Mouse (Mus musculus) gastrocnemius, adult 18-20 months (tissue): ENCODE measurements around the gene Ifng. TPM values are rescaled to one million over a fixed set of nuclear protein-coding genes. Genes with fewer than 3 reads are reported as not detected.
"Not testable (repeated sequence)": the region's sequence is repeated elsewhere in the genome, so short reads cannot be mapped to it uniquely, and the experiment has no call there.

Source experiments
- DNase-seq: peaks from one replicate; pipeline ENCODE4 v3.0.0; 2021; ENCODE audit warnings: low spot score
- long read RNA-seq, 2 experiments: library from polyadenylated mRNA; stranded (forward); transcript quantifications; one replicate each; pipeline ENCODE4 v2.0.0; 2021
- total RNA-seq, 2 experiments: library from RNA; stranded (reverse); gene quantifications; 2 replicates each; pipeline ENCODE4 v1.2.3; 2021

Gene Ifng
- not detected for total RNA-seq
- long read RNA-seq, experiment 1 = 0 reads
- long read RNA-seq, experiment 2 = 0 reads

DNA sequence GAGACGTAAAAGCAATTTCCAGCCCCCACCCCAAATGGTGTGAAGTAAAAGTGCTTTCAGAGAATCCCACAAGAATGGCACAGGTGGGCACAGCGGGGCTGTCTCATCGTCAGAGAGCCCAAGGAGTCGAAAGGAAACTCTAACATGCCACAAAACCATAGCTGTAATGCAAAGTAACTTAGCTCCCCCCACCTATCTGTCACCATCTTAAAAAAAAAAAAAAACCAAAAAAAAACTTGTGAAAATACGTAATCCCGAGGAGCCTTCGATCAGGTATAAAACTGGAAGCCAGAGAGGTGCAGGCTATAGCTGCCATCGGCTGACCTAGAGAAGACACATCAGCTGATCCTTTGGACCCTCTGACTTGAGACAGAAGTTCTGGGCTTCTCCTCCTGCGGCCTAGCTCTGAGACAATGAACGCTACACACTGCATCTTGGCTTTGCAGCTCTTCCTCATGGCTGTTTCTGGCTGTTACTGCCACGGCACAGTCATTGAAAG is at the start of gene Ifng:
Ifng (plus strand) TSS at position 305 of the 499 bp plus-strand sequence.
- no peak for DNase-seq

DNA sequence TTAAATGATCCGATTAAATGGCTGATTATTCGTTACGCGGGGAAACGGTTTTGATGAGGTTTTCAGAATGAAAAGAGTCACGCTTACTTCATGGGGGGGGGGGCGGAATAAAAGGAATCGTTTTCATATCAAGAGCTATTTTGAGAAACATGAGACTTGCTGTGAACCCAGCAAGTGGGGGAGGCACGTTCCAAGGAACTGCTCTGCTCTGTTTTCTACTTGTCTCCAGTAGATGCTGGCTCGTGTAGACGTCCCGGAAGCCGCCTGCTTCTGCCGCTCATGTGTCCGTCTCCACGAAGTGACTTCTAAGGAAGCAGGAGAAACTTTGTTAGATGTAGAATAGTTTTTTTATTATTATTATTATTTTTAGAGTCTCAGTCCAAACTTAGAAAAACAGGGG is 40.9 kb upstream of the Ifng start:
- DNase-seq = no peak

DNA sequence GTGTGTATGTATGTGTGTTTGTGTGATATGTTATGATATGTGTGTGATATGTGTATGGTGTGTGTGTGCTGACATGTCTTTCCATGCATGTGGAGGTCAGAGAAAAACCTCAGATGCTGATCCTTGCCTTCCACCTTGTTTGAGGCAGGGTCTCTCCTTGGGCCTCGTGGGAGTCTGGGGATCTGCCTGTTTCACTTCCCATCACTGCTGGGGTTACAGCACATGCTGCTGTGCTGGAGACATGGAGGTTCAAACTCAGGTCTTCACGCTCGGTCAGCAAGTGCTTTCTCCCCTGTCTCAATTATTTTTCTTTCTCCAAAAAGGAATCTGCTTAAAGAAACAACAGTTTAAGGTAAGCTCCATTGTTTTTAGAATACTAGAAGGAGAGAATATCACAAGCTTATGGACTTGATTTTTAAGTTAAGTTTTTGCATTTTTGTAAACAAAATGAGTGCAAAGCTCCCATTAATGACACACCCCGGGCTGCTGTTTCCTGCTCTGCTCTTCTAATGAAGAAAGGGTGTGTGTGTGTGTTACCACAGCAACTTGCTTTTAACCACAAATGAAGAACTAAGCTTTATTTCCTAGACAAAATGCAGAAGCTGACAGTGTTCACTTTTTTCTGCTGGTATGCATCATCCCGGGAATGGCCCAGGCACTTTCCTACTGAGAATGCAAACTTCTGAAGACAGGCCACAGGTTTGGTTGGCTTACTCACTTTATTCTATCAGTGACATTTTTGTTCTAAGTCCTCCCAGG is 34.2 kb upstream of the Ifng start:
- no peak for DNase-seq

DNA sequence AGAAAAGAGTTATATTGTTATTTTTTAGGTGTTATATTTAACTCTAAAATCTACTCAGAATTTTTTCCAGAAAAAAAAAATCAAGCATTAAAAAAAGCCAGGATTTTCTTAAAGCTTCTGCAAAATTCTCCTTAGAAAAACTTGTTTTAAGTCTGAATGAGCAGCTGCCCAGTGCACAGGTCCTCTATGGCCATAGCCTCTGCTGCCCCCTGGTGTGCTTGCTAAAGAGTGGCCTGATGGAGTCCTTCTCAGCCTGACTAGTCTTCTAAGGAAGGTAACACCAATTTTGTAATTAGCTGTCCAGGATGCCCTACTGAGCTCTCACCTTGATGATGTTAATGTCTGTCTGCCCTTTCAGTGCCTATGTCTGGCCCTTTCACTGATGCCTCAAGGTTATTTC is 29.5 kb upstream of the Ifng start:
- no peak for DNase-seq

DNA sequence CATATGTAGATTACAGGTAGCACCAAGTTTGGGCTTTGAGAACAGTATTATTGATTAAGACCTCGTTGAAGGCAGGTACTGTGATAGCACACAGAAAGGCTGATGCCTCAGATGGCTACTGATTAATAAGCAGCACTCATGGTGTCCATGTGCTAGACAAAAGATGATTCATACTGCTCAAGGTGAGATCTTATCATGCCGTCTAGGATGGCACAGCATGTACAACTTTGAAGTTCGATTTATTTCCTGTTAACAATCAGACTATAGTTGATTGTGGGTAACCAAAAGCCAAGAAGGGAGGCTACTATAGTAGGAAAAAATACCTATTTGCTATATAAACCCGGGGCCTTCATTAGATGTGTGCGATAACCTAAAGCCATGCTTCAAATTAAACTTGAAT is 28.1 kb upstream of the Ifng start:
- no peak for DNase-seq

DNA sequence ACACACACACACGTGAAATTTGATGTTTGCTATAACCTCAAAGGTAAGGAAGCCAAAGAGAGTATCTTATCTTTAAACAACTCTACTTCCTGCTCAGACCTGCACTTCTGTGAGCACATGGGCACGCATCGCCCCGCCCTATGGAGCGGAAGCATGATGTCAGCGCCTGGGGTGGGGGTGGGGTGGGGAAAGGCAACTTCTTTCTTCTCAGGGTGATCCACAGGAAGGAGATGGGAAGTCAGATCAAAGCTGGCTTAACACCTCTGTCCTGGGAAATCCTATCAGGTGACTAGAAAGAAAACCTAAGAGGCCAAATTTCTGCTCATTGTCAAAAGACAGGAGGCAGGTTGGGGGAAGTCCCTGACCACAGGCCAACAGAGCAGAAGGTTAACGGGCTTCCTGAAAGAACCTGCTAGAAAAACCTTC is 21.8 kb upstream of the Ifng start:
- no peak for DNase-seq

DNA sequence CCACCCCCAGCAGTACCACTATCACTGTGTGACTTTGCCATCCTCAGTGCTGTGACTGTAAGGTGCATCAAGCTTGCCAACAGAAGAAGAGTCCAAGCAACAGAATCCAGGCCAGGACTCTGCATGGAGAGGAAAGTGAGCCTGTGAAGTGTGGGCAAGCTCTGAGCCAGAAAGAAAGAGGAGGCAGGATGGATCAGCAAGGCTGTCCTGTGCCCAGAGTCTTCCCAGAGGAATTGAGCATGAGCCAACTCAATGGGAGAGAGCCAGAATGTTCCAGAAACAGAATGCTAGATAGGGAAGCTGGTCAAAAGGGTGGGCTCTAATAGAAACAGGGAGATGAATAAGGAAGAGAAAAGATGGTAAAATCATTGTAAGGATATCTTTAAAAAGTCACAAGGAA is 19.9 kb upstream of the Ifng start:
- no peak for DNase-seq

DNA sequence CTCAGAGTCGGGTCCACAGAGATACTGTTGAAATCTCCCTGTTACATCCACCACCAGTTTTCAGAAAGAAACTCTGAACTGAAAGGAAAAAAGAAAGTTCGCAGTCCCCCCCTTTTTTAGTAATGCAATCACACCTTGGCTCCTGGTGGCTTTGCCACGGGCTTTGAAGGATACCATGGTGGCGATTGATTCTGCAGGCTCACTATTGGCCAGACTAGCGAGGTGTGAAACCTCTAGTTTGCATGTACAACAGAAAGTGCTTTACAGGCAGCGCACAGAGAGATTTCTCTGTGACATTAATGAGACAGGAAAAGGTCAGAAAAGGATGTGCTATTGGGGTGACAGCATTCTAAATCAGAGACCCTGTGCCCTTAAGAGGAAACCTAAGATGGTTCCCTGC is 5.3 kb upstream of the Ifng start:
- DNase-seq = no peak

DNA sequence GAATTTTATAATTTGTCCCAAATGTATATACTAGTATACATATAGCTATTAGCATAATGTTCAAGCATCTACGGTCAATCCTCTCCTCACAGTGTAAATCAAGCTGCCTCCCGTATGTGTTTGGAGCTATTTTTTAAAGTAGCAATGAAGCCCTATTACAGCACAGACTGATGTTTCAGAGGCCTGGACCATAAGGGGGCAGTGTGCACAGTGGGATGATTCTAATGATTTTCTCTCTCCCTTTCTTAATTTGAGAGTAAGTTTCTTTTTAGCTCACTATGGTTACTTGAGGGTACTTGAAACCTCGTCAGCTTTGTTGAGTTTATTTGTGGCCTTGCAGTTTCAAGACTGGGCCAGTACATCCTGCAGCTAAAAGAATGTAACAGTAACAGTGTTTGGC is 1.1 kb downstream of the Ifng start:
- DNase-seq = peak; percentile 34

DNA sequence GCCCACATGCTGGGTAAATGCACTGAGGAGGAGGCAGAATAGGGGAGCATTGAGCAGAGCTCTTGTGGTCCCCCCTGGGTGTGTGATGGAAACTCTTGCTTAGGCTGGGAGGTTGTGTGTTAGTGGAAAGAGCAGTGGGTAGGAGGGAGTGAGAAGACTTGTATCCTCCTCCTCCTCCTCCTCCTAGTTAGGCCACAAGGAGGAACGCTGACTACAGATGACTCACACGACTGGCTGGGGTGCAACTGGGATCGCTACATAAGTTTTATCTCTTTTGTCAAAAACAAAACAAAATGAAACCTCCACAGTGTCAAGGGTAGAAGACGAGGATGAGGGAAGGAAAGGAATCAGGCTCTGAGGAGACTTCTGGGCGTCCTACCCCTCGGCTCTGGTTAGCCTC is 2.2 kb downstream of the Ifng start:
- no peak for DNase-seq

DNA sequence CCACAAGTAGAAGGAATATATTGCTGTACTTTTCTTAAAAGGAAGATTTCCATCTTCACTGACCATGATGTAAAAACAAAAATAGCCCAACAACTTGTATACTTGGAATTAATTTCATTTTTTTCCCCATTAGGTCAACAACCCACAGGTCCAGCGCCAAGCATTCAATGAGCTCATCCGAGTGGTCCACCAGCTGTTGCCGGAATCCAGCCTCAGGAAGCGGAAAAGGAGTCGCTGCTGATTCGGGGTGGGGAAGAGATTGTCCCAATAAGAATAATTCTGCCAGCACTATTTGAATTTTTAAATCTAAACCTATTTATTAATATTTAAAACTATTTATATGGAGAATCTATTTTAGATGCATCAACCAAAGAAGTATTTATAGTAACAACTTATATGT is 4.2 kb downstream of the Ifng start:
- no peak for DNase-seq

DNA sequence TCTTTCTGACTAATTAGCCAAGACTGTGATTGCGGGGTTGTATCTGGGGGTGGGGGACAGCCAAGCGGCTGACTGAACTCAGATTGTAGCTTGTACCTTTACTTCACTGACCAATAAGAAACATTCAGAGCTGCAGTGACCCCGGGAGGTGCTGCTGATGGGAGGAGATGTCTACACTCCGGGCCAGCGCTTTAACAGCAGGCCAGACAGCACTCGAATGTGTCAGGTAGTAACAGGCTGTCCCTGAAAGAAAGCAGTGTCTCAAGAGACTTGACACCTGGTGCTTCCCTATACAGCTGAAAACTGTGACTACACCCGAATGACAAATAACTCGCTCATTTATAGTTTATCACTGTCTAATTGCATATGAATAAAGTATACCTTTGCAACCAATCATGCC is 4.7 kb downstream of the Ifng start:
- no peak for DNase-seq

DNA sequence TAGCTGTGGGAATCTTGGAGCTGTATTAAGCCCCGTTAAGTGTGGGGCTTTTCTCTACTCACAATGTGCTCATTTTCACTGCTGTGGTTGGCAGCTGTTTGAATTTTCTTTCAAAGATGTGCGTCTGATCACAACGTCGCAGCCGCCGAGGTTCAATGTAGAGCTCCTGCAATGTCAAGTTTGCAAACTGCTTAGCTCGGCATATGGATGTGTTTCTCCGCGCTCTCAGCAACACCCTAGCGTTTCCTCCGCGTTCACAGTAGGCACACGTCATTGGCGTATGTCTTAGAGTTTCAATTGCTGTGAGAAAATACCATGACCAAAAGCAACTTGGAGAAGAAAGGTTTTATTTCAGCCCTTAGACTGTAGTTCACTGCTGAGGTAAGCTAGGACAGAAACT is 5.1 kb downstream of the Ifng start:
- DNase-seq = no peak

DNA sequence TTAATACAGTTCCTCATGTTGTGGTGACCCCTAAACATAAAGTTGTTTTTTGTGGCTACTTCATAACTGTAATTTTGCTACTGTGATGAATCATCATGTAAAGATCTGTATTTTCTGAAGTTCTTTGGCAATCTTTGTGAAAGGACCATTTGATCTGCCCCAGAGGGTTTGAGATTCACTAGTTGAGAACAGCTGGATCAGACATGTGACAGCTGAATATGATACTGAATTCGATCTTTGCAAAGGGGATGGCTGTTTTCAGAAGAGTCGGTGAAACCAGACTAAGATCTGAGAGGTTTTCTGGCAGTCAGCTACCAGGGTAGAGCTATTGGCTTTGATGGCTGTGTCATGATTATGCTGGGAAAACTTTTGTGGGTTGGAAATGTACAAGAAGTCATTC is 10.9 kb downstream of the Ifng start:
- no peak for DNase-seq

DNA sequence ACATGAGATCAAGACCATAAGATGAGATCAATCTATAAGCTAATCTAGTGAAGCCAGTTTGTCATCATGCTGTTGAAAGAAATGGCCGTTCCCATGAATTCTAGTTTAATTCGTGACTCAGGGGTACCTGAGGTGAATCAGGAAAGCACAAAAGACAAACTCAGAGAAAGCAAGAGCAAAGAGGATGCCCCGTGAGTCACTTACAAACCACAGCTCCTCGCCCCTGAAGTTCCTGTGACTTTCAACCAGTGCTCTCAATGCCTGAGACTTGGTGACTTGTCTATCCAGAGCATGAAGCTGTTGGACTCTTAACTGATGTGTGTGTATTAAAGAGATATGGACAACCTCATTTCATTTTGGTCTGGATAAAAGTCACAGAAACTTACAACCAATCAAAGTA is 17.9 kb downstream of the Ifng start:
- no peak for DNase-seq

DNA sequence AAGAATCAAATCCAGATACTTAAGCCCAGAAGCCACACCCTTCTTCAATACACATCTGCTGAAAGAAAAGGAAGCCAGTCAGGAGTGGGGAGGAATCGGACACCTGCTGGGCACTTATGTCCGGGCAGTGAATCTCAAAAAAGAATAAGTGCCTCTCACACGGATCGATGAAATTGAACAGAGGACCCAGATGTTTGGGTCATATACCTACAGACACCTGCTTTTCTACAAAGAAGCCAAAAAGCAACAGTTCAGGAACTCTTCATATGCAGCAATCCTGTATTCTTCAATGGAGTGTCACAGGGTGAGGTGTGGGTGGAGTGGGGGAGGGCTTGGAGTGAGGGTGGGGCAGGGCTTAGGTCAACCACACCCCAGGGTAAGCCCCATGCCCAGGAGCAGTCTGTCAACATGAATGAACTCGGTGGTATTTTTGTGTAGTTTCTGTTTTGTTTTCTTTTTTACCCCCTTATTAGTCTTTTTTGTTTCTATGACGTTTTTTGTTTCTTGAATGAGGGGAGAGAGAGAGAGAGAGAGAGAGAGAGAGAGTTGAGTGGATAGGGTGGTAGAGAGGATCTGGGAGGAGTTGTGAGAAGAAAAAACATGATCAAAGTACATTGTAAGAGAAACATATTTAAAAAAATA is 20.4 kb downstream of the Ifng start:
- no peak for DNase-seq

DNA sequence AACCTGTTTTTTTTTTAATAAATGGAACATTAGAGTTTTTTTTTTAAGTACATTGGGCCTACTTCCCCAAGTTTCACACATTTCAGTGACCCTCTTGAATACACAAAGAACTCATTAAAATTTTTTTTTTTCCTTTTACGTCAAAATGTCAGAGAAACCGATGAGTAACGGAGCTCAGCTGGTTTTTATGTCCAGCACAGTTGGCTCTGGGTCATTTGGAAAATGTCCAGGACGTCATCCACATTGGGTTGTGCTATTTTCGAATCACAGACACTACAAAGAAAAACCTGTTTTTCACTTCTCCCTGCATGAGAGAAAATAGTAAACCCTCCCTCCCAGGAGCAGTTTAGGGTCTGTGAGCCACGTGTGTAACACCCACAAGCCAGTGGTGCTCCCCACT is 25.6 kb downstream of the Ifng start:
- peak; percentile 19 for DNase-seq

DNA sequence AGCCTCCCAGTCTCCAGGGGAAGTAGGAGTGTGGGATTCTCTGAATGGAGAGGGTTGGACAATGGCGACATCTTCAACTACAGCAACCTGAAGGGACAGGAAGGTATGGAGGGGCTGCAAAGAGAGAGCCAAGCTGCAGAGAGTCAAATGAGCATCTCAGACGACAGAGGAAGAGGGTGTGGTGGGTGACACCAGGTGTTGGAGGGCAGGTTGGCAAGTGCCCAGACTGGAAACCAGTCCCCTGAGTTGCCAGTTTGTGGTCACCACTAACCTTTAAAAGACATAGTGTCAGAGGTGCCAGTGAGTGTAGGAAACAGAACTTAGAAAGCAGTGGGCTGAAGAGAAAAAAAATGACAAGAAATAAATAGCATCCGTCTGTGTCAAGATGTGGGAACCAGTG is 28.2 kb downstream of the Ifng start:
- DNase-seq = no peak

DNA sequence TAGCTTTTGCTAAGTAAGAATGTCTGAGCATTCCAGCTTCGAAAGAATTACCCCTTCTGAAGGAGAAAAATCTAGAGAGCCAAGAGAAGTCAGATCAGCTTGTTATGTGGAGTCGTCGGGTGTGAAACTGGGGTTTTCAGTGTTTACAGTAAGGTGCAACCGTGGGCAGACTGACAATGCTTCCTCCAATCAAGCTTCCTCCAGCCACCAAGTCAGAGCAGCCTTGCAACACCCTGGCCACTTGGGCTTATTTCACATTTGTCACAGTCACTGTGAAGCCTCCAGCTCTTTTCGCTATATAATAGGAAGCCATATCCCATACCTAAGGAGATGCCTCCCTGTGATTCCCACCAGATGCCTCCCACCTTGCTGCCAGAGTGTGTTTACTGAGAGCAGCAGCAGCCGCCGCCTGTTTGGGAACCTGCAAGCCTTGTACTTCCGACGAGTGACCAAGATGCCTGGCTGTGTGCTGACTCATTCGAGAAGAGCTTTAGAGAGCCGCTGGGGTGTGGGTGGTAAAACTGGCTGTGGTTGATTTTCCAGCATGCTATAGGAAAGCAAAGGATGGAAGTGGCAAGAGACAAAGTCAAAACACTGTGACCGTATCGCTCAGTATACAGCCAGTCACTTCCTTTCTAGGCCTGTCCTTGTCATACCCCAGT is 29.6 kb downstream of the Ifng start:
- DNase-seq = no peak

DNA sequence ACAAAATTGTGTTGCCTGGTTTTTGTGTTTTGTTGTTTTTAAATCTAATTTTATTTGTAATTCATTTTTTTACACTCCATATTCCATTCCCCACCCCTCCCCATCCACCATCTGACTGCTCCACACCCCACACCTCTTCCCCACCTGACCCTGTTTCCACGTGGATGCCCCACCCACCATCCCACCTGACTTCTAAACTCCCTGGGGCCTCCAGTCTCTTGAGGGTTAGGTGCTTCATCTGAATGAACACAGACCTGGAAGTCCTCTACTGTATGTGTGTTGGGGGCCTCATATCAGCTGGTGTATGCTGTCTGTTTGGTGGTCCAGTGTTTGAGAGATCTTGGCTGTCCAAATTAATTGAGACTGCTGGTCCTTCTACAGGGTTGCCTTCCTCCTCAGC is 32.0 kb downstream of the Ifng start:
- DNase-seq = not testable (repeated sequence)

DNA sequence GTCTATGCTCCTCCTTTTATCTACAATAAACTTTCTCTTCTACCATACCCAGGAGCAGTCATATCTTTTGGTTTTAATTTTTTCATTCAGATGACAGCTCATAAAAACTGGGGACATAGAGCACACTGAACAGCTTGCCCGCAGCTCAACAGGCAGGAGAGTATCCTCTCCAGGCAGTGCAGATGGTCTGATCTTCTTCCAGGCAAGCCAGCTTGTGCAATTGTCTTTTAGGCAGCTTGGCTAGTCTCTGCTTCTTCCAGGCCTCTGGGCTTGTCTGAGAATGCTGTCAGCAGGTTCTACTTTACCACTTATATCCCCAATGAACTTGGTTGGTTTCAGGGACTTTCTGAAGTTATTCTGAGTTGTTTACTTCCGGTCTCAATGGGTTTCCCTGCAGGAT is 35.9 kb downstream of the Ifng start:
- DNase-seq = no peak

DNA sequence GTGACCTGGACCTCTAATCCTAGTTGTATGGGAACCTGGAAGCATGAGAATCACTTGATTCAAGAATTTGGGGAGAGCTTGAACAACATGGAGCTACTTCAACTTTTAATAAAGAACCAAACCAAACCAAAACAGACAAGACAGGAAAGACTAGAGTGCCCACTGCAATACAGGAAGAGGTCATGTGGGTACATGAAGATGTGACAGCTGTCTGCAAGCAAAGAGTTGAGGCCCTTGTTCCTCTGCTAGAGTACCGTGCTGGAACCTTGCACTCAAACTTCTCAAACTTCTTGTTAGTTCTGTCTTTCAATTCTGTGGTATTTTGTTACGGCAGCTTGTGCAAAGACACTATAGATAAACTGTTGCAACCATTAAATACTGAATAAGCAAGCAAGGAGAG is 36.5 kb downstream of the Ifng start:
- DNase-seq = no peak

DNA sequence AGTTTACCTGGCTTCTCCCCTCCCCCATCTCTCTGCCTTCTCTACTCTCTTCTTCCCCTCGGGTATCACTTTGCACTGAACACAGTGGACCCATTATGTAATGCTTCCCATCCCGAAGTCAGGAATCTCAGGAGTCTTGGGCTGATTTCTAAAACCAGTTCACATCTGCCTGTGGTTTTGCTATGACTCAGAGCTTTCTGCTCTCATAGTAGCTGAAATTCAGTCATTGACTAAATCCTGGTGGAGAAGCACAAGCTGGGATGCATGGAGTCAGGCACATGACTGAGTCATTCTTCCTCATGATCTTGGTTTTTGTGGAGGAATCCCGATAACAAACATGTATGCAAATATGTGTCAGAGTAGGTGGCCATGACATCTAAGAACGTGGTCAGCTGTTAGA is 38.4 kb downstream of the Ifng start:
- DNase-seq = peak; percentile 18
